Mouse (Mus musculus) bone marrow macrophage, adult 2 months (primary cell): ENCODE results near the gene Ahdc1. TPM values are rescaled to one million over a fixed set of nuclear protein-coding genes. Genes with fewer than 3 reads are reported as not detected.

Experiments used
- H3K27ac ChIP-seq: 2 replicates; pipeline ENCODE4 v1.5.1; 2012; ENCODE audit warnings: low read depth, low read length; ENCODE audit not compliant: insufficient read depth
- H3K4me1 ChIP-seq: 2 replicates; pipeline ENCODE4 v1.6.1; 2012; ENCODE audit warnings: low read length; ENCODE audit not compliant: control insufficient read depth, insufficient read depth
- H3K4me3 ChIP-seq: 2 replicates; pipeline ENCODE4 v1.5.1; 2012; ENCODE audit warnings: mild to moderate bottlenecking, low read length, moderate library complexity; ENCODE audit not compliant: insufficient read depth
- CTCF ChIP-seq: IDR thresholded peaks from 2 replicates; pipeline ENCODE4 v1.5.1; 2012; ENCODE audit warnings: low read depth, mild to moderate bottlenecking, low read length, moderate library complexity
- POLR2A ChIP-seq: IDR thresholded peaks from 2 replicates; pipeline ENCODE4 v1.6.1; 2012; ENCODE audit warnings: mild to moderate bottlenecking, low read depth, low read length, borderline replicate concordance
- polyA plus RNA-seq: library from polyadenylated mRNA; stranded (reverse); fragments of >200 nt; gene quantifications from 2 replicates; pipeline ENCODE4 v1.2.4, GENCODE M21; 2012; ENCODE audit not compliant: missing spikeins, insufficient read depth, insufficient read length

Gene Ahdc1
- polyA plus RNA-seq, 1 experiment: 5.5 TPM

DNA sequence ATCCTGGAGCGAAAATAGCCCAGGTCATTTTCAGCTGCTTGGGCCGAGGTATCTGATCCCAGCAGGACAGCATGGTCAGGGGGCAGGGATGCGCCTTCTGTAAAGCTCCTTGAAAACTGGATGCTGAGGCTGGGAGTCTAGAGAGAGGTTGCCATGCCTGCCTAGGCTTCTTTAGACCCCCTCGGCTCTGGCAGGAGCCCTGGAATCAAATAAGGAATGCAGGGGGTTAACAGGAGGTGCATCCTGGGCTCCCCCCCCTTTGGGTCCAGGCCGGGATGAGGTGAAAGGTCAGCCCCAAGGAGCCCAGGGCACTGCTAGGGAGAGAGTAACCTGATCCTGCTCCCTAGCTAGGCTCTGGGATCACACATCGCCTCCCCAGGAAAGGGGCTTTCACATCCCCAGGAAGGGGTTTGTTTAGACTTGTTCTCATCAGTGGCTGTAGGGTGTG is 33.6 kb downstream of the Ahdc1 start:
- no peaks in the 10 kb centered on the region for H3K4me1 ChIP-seq
- H3K27ac ChIP-seq: no peak overlapping the region
- no peak for TF ChIP-seq POLR2A
- no peak for TF ChIP-seq CTCF
- H3K4me3 ChIP-seq: no peak overlapping the region

DNA sequence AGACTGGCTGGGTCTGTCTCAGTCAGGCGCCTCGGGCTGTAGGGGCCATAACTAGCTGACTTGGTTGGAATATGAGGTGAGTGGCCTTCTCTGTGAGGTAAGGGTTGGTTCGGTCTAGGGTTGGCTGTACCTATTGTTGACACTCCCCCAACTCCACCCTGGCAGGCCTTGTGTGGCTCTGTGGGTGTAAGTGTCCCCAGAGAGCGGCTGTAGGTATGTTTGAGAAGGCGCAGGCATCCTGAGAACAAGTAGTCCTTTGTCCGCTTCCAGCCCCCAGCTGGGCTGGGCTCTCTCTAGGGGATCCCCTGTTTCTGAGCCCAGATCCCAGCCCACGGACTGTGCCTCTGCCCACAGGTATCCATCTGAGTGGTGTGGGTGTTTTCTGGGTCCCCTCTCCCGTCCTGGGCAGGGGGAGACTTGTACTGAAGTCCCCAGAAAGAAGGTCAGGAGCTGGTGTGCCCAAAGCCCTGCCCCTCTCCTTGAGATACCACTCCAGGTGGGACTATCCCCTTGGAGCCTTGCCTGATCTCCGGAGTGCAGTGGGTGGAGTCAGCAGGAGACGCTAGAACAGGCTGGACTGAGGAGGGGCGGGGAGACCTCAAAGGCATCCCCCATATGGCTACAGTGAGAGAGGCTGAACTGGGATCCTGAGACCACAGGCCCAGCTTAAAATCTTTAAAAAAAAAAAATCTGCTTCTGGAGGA is 34.9 kb downstream of the Ahdc1 start:
- no peak overlapping the region for H3K27ac ChIP-seq

DNA sequence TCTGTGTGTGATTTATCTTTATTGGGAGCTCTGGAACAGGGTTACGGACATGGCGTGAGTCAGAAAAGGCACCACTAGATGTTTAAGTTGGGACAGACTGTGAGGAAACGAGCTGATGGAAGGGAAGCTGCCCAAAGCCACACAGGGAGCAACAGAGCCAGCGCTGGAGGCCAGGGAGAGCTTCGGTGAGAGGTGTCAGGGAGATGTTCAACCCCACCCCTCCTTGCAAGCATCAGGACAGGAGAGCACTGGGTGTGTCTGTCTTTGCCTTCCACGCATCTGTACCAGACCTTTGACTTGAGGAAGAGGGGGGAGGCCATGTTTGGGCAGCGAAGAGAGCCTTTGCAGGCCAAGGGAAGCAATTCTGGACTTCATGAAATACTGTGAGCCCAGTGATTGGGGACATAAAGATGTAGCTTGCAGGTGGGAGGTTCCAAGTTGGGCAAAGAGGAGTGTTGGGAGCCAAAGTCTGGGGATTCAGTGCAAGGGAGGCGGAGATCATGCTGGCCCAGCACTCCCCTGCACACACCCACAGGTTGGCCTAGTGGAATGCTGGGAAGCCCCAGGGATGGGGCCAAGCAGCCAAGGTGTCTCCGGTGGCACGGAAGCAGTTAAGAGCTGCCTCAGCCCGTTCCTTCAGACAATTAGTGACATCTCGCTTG is 35.8 kb downstream of the Ahdc1 start:
- Histone ChIP-seq H3K4me1 (peaks cover 6% of the 10 kb centered on the region), H3K4me3 (no peak overlapping the region), H3K27ac (no peak overlapping the region)
- TF ChIP-seq POLR2A (no peak), CTCF (no peak)

More for the DNA sequence above, 34.9 kb downstream of the Ahdc1 start:
- Histone ChIP-seq H3K4me1 (peaks cover under 1% of the 10 kb centered on the region), H3K4me3 (no peak overlapping the region)
- TF ChIP-seq POLR2A (no peak), CTCF (no peak)

DNA sequence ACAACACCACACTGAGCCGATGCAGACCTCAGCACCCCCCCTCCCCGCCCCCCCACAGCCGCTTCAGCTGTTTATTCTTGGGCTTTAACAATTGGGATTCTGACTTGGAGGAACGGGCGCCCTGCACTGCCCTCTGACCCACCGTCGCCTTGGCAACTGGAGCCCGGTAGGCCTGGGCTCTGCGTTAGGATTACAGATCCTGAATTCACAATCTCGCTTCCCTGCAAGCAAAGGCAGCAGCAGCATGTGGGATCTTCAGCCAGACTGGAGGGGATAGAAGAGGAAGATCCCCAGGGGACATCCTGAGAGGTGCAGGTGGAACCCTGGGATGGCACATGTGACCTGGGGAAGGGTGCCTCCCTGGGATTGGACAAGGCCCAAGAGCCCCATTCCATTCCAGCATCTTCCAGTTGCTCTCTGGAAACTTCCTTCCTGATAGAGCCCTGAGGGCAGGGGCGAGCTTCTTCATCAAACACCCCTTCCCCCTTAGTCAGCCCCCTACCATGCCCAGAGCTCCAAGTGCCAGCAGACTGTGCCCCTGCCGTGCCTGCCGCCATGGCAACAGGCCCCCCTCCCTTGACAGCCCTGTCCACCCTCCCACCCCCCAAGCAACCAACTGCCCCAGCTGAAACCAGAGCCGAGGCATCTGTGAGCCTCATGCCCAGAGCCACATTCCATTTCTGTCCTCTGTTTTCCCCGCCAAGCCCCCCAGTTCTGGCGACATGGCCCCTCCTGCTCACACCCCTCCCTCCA is 36.5 kb downstream of the Ahdc1 start:
- H3K27ac ChIP-seq: no peak overlapping the region
- TF ChIP-seq CTCF (no peak), POLR2A (no peak)

DNA sequence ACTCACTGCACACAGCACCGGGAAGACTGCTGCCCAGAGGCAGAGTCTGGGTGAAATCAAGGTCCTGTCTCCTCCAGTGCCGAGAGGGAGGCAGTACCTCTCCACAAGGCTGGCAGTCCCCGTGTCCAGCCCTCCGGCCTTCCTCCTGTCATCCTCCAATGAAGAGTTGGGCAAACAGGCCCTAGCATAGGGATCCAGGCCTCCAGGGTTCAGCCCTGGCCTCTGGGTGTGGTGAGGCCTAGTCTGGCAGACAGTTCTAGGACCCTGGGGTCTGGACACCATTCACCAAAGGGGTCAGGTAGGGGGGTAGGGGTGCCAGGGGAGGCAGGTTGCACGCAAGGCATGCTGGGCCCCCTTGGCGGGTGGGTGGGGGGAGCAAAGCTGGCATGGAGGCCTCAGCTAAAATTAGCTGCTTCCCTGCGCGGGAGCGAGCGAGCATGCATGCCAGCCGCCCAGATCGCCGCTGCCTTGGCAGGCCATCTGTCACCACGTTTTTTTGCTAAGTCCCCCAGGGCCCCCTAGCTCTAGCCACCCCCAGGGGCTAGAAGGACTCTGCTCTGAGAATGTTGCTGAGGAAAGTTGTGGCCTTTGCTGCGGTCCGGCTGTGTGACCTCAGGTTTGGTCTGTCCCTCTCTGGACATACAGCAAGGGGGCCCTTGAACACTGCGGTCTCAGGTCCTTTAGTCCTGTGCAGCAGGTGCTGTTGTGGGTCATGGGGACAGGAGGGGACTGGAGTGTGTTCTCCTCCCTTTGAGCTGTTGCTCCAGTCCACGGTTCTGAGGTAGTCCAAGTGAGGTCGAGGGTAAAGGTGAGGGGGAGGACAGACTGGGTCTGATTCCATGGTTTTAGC is 38.2 kb downstream of the Ahdc1 start:
- Histone ChIP-seq H3K4me3 (no peak overlapping the region), H3K4me1 (peaks cover 6% of the 10 kb centered on the region), H3K27ac (no peak overlapping the region)
- TF ChIP-seq CTCF: no peak
- TF ChIP-seq POLR2A: no peak

More for the DNA sequence above, 36.5 kb downstream of the Ahdc1 start:
- Histone ChIP-seq H3K4me3 (no peak overlapping the region), H3K4me1 (peaks cover 6% of the 10 kb centered on the region)

DNA sequence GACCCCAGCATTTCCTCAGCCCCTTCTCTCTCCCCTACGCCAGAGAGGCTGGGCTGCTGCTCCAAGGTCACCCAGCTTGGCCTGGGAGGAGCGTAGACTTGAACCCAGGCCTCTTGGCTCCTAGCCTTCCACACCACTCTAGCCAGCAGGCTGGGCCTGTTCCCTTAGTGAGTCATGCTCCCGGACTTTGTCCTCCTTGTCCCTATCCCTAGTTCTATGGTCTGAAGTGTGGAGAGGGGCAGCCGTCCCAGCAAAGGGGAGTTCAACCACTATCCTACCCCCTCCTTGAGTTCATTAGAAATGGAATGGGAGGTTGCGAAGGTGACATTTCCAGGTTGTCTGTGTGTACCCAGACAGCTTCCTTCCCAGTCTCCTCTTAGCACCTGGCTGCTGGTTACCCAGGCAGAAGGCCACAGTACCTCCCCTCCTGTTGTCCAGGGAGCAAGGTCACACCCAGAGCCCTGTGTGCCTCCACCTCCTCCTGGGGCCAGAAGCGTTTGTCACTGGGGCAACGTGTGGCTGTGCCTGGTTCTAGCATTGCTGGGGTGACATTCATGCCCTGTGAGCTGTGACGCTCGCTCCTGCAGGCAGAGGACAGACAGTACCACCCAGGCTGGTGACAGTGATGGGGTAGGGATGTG is 39.3 kb downstream of the Ahdc1 start:
- peaks cover 6% of the 10 kb centered on the region for H3K4me1 ChIP-seq

DNA sequence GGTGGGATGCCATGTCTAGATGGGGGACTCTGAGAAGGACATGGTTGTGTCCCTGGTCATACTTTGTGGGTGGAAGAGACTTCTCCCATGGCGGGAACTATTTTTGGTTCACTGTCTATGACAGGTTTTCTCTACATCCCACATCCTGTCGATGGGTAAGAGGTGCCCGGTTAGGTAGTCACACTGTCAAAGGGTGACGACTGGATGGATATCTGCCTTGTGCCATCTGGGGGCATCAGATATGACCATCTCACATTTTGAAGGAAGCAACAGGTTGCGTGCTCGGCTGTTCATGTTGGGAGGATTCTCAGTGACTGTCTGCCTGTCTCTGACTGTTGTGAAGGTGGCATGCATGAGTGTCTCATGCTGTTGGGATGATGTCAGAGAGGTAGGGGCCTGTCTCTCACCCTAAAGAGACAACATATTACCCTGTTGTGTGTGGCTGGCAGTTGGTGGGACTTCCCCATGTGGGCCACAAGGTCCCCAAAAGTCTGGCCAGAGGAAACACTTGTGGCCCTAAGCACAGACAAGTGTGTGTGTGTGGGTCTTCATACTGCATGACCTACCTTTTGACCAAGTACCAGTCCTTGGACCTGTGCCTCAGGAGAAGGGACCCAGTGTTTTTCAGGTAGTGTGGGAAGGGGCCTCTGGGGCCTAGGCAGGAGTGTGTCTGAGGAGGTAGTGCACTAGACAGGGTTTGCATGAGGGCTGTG is 39.9 kb downstream of the Ahdc1 start:
- no peak overlapping the region for H3K4me3 ChIP-seq
- no peak overlapping the region for H3K27ac ChIP-seq
- peaks cover 10% of the 10 kb centered on the region for H3K4me1 ChIP-seq
- TF ChIP-seq POLR2A (no peak), CTCF (no peak)

More for the DNA sequence above, 39.3 kb downstream of the Ahdc1 start:
- Histone ChIP-seq H3K27ac (no peak overlapping the region), H3K4me3 (no peak overlapping the region)
- TF ChIP-seq POLR2A (no peak), CTCF (no peak)

DNA sequence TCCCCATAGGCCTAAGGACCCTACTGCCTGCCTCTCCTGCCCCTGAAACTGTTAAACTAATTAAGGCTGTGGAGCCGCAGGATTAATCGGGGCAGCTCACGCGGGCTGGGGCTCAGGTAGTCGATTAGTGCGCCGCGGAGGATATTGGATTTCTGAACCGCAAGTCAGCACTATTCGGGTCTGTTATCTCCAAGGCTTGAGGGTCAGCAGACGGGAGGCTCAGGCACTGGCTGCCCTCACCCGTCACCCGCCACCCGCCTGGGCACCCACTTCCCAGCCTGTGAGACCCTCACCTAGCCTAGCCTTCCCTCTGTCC is 40.4 kb downstream of the Ahdc1 start:
- H3K4me1 ChIP-seq: peaks cover 12% of the 10 kb centered on the region
- H3K27ac ChIP-seq: no peak overlapping the region
- TF ChIP-seq CTCF (no peak), POLR2A (no peak)
- no peak overlapping the region for H3K4me3 ChIP-seq
